Mouse (Mus musculus) embryonic facial prominence, embryonic 12.5 days (tissue): ENCODE results near the gene Purb. TPM values are rescaled to one million over a fixed set of nuclear protein-coding genes. Genes with fewer than 3 reads are reported as not detected.

ENCODE experiments used
- ATAC-seq: fragments of 200-750 bp; cut with Nextera tagmentation; 2 replicates; pipeline ENCODE4 v1.8.0; 2017; ENCODE audit not compliant: insufficient number of reproducible peaks, insufficient read depth, low FRiP score, low TSS enrichment
- H3K27ac ChIP-seq: fragments of 300-500 bp; sonication (generic); 2 replicates; pipeline ENCODE4 v1.5.1; 2016; ENCODE audit warnings: mild to moderate bottlenecking
- H3K27me3 ChIP-seq: fragments of 300-500 bp; sonication (generic); 2 replicates; pipeline ENCODE4 v1.6.1; 2016; ENCODE audit warnings: mild to moderate bottlenecking, moderate library complexity
- H3K36me3 ChIP-seq: fragments of 300-500 bp; sonication (generic); 2 replicates; pipeline ENCODE4 v1.6.1; 2016; ENCODE audit warnings: mild to moderate bottlenecking
- H3K4me1 ChIP-seq: fragments of 300-500 bp; sonication (generic); 2 replicates; pipeline ENCODE4 v1.6.1; 2016
- H3K4me2 ChIP-seq: fragments of 300-500 bp; sonication (generic); replicated peaks from 2 replicates; pipeline ENCODE4 v1.6.1; 2016; ENCODE audit warnings: mild to moderate bottlenecking, moderate library complexity
- H3K4me3 ChIP-seq: fragments of 300-500 bp; sonication (generic); 2 replicates; pipeline ENCODE4 v1.5.1; 2016; ENCODE audit warnings: mild to moderate bottlenecking
- H3K9ac ChIP-seq: fragments of 300-500 bp; sonication (generic); 2 replicates; pipeline ENCODE4 v1.6.1; 2016; ENCODE audit warnings: mild to moderate bottlenecking, moderate library complexity
- H3K9me3 ChIP-seq: fragments of 300-500 bp; sonication (generic); 2 replicates; pipeline ENCODE4 v1.6.1; 2016; ENCODE audit warnings: mild to moderate bottlenecking, moderate library complexity
- WGBS: fragments of 180-500 bp; shearing (Covaris S2); methylation state at CpG from one replicate; pipeline ENCODE4 v1.1.7; 2016; 5-methylcytosine and 5-hydroxymethylcytosine counted together
- polyA plus RNA-seq: library from polyadenylated mRNA; unstranded; fragments of >200 nt; fragmentation: Nextera tagmentation; extraction: Ambion mirVana; gene quantifications from 2 replicates; pipeline ENCODE4 v1.2.1, GENCODE M21; 2016

The Purb gene
- polyA plus RNA-seq, 1 experiment from 2014 or later: 21.7 TPM

- no peak overlapping the region for H3K4me2 ChIP-seq
- H3K27me3 ChIP-seq: no peaks in the 10 kb centered on the region
- WGBS: 86% methylated on average over 6 of the region's 6 CpGs
- H3K27ac ChIP-seq: no peak overlapping the region
- no peak overlapping the region for H3K4me3 ChIP-seq
- no peaks in the 10 kb centered on the region for H3K36me3 ChIP-seq
- ATAC-seq: no peak
- H3K9ac ChIP-seq: no peak overlapping the region
- H3K4me1 ChIP-seq: no peaks in the 10 kb centered on the region
- no peaks in the 10 kb centered on the region for H3K9me3 ChIP-seq
Observed at GRCm38 (mm10) chr11:6504689-6505088, 29.0 kb upstream of the Purb start.

- Histone ChIP-seq H3K27me3 (no peaks in the 10 kb centered on the region), H3K36me3 (no peaks in the 10 kb centered on the region), H3K9me3 (no peaks in the 10 kb centered on the region), H3K27ac (no peak overlapping the region), H3K4me2 (no peak overlapping the region), H3K9ac (no peak overlapping the region), H3K4me1 (no peaks in the 10 kb centered on the region), H3K4me3 (no peak overlapping the region)
- no peak for ATAC-seq
- 71% methylated on average over 3 of the region's 3 CpGs for WGBS
Observed at GRCm38 (mm10) chr11:6504226-6504625, 28.5 kb upstream of the Purb start.

- WGBS: 95% methylated on average over 2 of the region's 2 CpGs
- no peak overlapping the region for H3K4me3 ChIP-seq
- no peaks in the 10 kb centered on the region for H3K9me3 ChIP-seq
- H3K9ac ChIP-seq: no peak overlapping the region
- no peaks in the 10 kb centered on the region for H3K4me1 ChIP-seq
- H3K27ac ChIP-seq: no peak overlapping the region
- ATAC-seq: no peak
- H3K36me3 ChIP-seq: no peaks in the 10 kb centered on the region
- no peak overlapping the region for H3K4me2 ChIP-seq
- no peaks in the 10 kb centered on the region for H3K27me3 ChIP-seq
Observed at GRCm38 (mm10) chr11:6502506-6502905, 26.8 kb upstream of the Purb start.

GRCm38 (mm10) chr11:6497311-6497948, 21.7 kb upstream of the Purb start:
- Histone ChIP-seq H3K4me2 (no peak overlapping the region), H3K4me3 (no peak overlapping the region), H3K27ac (no peak overlapping the region), H3K27me3 (no peaks in the 10 kb centered on the region), H3K9ac (no peak overlapping the region), H3K9me3 (no peaks in the 10 kb centered on the region), H3K36me3 (no peaks in the 10 kb centered on the region), H3K4me1 (no peaks in the 10 kb centered on the region)
- ATAC-seq: no peak
- 81% methylated on average over 12 of the region's 12 CpGs for WGBS

- H3K9me3 ChIP-seq: no peaks in the 10 kb centered on the region
- no peak overlapping the region for H3K9ac ChIP-seq
- H3K4me1 ChIP-seq: no peaks in the 10 kb centered on the region
- ATAC-seq: no peak
- 58% methylated on average over 6 of the region's 6 CpGs for WGBS
- H3K27me3 ChIP-seq: no peaks in the 10 kb centered on the region
- no peak overlapping the region for H3K4me3 ChIP-seq
- H3K27ac ChIP-seq: no peak overlapping the region
- H3K36me3 ChIP-seq: no peaks in the 10 kb centered on the region
- H3K4me2 ChIP-seq: no peak overlapping the region
Observed at GRCm38 (mm10) chr11:6489691-6490503, 14.2 kb upstream of the Purb start.

- Histone ChIP-seq H3K27me3 (no peaks in the 10 kb centered on the region), H3K4me2 (no peak overlapping the region), H3K9me3 (no peaks in the 10 kb centered on the region), H3K9ac (no peak overlapping the region), H3K4me3 (no peak overlapping the region), H3K36me3 (no peaks in the 10 kb centered on the region), H3K27ac (no peak overlapping the region), H3K4me1 (no peaks in the 10 kb centered on the region)
- ATAC-seq: no peak
- WGBS: 87% methylated on average over 7 of the region's 7 CpGs
Observed at GRCm38 (mm10) chr11:6489257-6489656, 13.5 kb upstream of the Purb start.

GRCm38 (mm10) chr11:6488041-6488684, 12.4 kb upstream of the Purb start:
- WGBS: 93% methylated on average over 5 of the region's 5 CpGs
- no peak overlapping the region for H3K4me3 ChIP-seq
- no peak overlapping the region for H3K27ac ChIP-seq
- H3K9ac ChIP-seq: no peak overlapping the region
- H3K9me3 ChIP-seq: no peaks in the 10 kb centered on the region
- no peaks in the 10 kb centered on the region for H3K36me3 ChIP-seq
- no peaks in the 10 kb centered on the region for H3K27me3 ChIP-seq
- H3K4me2 ChIP-seq: no peak overlapping the region
- H3K4me1 ChIP-seq: no peaks in the 10 kb centered on the region
- no peak for ATAC-seq

- ATAC-seq: no peak
- Histone ChIP-seq H3K4me1 (no peaks in the 10 kb centered on the region), H3K9me3 (no peaks in the 10 kb centered on the region), H3K4me3 (no peak overlapping the region), H3K27ac (no peak overlapping the region), H3K4me2 (no peak overlapping the region), H3K27me3 (no peaks in the 10 kb centered on the region), H3K36me3 (no peaks in the 10 kb centered on the region), H3K9ac (no peak overlapping the region)
- 52% methylated on average over 7 of the region's 7 CpGs for WGBS
Observed at GRCm38 (mm10) chr11:6487496-6487895, 11.8 kb upstream of the Purb start.

GRCm38 (mm10) chr11:6486916-6487315, 11.2 kb upstream of the Purb start:
- Histone ChIP-seq H3K27ac (no peak overlapping the region), H3K4me2 (no peak overlapping the region), H3K9ac (no peak overlapping the region), H3K4me3 (no peak overlapping the region), H3K36me3 (no peaks in the 10 kb centered on the region), H3K9me3 (no peaks in the 10 kb centered on the region), H3K27me3 (no peaks in the 10 kb centered on the region), H3K4me1 (no peaks in the 10 kb centered on the region)
- WGBS: 61% methylated on average over 6 of the region's 6 CpGs
- no peak for ATAC-seq

- H3K9ac ChIP-seq: no peak overlapping the region
- no peaks in the 10 kb centered on the region for H3K36me3 ChIP-seq
- no peak for ATAC-seq
- 58% methylated on average over 3 of the region's 3 CpGs for WGBS
- no peaks in the 10 kb centered on the region for H3K9me3 ChIP-seq
- H3K27me3 ChIP-seq: no peaks in the 10 kb centered on the region
- no peak overlapping the region for H3K4me2 ChIP-seq
- H3K27ac ChIP-seq: no peak overlapping the region
- no peak overlapping the region for H3K4me3 ChIP-seq
- H3K4me1 ChIP-seq: no peaks in the 10 kb centered on the region
Observed at GRCm38 (mm10) chr11:6484244-6484959, 8.7 kb upstream of the Purb start.

GRCm38 (mm10) chr11:6483103-6483502, 7.4 kb upstream of the Purb start:
- no peak for ATAC-seq
- Histone ChIP-seq H3K4me1 (no peaks in the 10 kb centered on the region), H3K36me3 (no peaks in the 10 kb centered on the region), H3K27me3 (no peaks in the 10 kb centered on the region), H3K4me3 (no peak overlapping the region), H3K9ac (no peak overlapping the region), H3K9me3 (no peaks in the 10 kb centered on the region), H3K27ac (no peak overlapping the region), H3K4me2 (no peak overlapping the region)
- 81% methylated on average over 2 of the region's 2 CpGs for WGBS
